Mouse (Mus musculus) spleen, adult 2 months (tissue): Measurements from ENCODE around the gene Cbfb.

Source experiments
- CTCF ChIP-seq: fragments of 200-500 bp; IDR thresholded peaks from 2 replicates; pipeline ENCODE4 v1.5.1; 2011; ENCODE audit warnings: mild to moderate bottlenecking, inconsistent platforms; ENCODE audit not compliant: insufficient read depth, insufficient read length, insufficient replicate concordance; ENCODE audit errors: extremely low read depth
- POLR2A ChIP-seq: fragments of 200-500 bp; IDR thresholded peaks from 2 replicates; pipeline ENCODE4 v1.6.1; 2011; ENCODE audit warnings: low read depth, low read length, inconsistent platforms

DNA sequence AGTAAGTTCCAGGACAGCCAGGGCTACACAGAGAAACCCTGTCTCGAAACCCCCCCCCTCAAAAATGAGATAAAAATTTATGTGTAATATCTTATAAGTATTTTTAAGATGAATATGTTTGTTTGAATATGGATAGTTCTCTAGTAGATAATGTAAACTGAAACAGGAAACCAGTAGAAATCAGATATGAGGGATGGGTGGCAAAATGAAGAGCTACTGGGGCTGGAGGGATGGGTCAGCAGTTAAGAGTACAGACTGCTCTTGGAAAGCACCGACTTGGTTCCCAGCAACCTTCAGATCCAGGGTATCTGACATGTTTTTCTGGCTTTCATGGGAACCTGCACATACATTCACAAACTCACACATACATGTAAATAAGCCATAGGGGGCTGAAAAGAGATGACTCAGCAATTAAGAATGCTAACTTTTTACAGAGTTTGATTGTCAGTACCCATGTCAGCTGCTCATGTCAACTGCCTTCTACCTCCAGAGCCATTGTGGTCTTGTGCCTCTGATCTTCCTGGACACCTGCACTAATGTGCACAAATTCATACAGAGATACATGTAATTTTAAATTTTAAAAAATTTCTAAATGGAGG, 37.3 kb downstream of the Cbfb start:
- TF ChIP-seq POLR2A (no peak), CTCF (no peak)
